Mouse (Mus musculus): ENCODE results near the gene Sdcbp2. TPM values are rescaled to one million over a fixed set of nuclear protein-coding genes. Genes with fewer than 3 reads are reported as not detected.
A peak's percentile ranks its signal among the peaks of the same experiment; 100 is the strongest.

Sdcbp2 gene
- polyA plus RNA-seq, 1 experiment from 2014 or later, result 0.98 TPM

DNA sequence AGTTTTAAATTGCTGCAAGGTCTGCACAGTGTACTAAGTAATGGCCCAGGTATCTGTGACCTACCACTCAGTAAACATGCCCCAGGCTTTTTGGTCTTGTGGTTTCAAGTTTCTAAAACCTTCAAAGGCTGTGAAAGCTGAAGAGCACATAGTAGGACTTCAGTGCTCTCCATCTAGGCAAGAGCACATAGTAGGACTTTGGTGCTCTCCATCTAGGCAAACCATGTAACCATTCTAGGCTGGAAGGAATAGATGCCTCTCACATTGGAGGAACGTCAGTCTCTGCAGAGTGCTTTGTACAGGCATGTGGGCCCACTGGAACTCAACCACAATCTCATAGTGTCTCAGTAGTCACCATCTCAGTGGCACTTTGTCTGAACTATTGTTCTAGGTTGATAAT is 8.4 kb upstream of the Sdcbp2 start:
- no peaks in the 10 kb centered on the region for H3K4me1 ChIP-seq (ENCODE audit: control insufficient read depth, insufficient read depth, low read length)
- H3K4me3 ChIP-seq (ENCODE audit: low read depth, low read length), result no peak overlapping the region
- peaks cover 30% of the 10 kb centered on the region for H3K36me3 ChIP-seq (ENCODE audit: control insufficient read depth, insufficient read depth, low read length)
- no peak overlapping the region for H3K4me2 ChIP-seq (ENCODE audit: low read length)
- no peak overlapping the region for H3K27ac ChIP-seq (ENCODE audit: low read length)
- H3K9ac ChIP-seq (ENCODE audit: low read depth, low read length), result no peak overlapping the region
- no peak for ATAC-seq
- WGBS, result 89% methylated on average over 1 of the region's 1 CpGs
- H3K27me3 ChIP-seq (ENCODE audit: control insufficient read depth, insufficient read depth, low read depth, low read length), result no peaks in the 10 kb centered on the region
- no peaks in the 10 kb centered on the region for H3K9me3 ChIP-seq (replicated peaks; ENCODE audit: control insufficient read depth, low read length, poor library complexity, severe bottlenecking)

DNA sequence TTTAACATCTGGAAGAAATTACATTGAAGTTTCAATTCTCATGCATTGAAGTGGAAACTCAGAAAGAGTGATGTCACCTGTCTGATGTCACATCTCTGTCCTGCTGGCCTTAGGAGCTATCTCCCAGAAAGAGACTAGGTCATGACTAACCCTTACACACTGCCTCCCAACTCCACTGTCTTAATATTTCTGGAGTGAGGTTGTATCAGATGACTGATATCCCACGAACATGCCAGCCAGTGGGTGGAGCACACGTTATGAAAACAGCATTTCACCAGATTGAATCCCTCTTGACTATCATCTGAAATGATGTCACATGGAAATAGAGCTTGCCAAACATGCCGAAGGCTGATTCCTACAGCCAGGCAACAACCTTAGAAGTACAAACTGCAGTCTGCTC is 7.4 kb upstream of the Sdcbp2 start:
- Histone ChIP-seq H3K27ac (ENCODE audit: low read length) (no peak overlapping the region), H3K4me2 (ENCODE audit: low read length) (no peak overlapping the region), H3K27me3 (ENCODE audit: control insufficient read depth, insufficient read depth, low read depth, low read length) (no peaks in the 10 kb centered on the region), H3K4me1 (ENCODE audit: control insufficient read depth, insufficient read depth, low read length) (no peaks in the 10 kb centered on the region), H3K9ac (ENCODE audit: low read depth, low read length) (no peak overlapping the region), H3K36me3 (ENCODE audit: control insufficient read depth, insufficient read depth, low read length) (peaks cover 21% of the 10 kb centered on the region), H3K9me3 (replicated peaks; ENCODE audit: control insufficient read depth, low read length, poor library complexity, severe bottlenecking) (no peaks in the 10 kb centered on the region), H3K4me3 (ENCODE audit: low read depth, low read length) (no peak overlapping the region)
- 83% methylated on average over 3 of the region's 3 CpGs for WGBS
- ATAC-seq, result no peak

DNA sequence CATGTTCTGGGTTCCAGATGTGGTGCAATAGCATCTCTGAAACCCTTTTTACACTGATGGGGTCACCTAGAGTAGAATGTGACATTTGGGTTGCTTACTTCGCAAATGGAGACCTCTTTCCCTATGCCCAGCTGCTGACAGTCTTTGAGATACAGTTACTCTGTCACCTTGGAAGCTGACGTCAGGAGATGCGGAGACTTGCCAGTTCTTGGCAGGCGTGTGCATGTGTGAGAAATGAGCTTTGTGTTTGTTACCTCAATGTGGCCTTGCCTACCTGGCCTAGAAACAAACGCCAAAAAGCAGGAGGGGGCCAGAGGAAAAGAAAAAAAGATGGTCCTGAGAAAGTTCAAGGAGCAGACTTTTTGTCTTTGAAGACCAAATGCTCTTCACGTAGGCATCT is 5.6 kb upstream of the Sdcbp2 start:
- no peak for ATAC-seq
- H3K4me2 ChIP-seq (ENCODE audit: low read length), result no peak overlapping the region
- no peaks in the 10 kb centered on the region for H3K9me3 ChIP-seq (replicated peaks; ENCODE audit: control insufficient read depth, low read length, poor library complexity, severe bottlenecking)
- no peak overlapping the region for H3K27ac ChIP-seq (ENCODE audit: low read length)
- H3K36me3 ChIP-seq (ENCODE audit: control insufficient read depth, insufficient read depth, low read length), result peaks cover 11% of the 10 kb centered on the region
- WGBS, result 85% methylated on average over 6 of the region's 6 CpGs
- H3K4me3 ChIP-seq (ENCODE audit: low read depth, low read length), result no peak overlapping the region
- H3K9ac ChIP-seq (ENCODE audit: low read depth, low read length), result no peak overlapping the region
- H3K4me1 ChIP-seq (ENCODE audit: control insufficient read depth, insufficient read depth, low read length), result no peaks in the 10 kb centered on the region
- H3K27me3 ChIP-seq (ENCODE audit: control insufficient read depth, insufficient read depth, low read depth, low read length), result no peaks in the 10 kb centered on the region

DNA sequence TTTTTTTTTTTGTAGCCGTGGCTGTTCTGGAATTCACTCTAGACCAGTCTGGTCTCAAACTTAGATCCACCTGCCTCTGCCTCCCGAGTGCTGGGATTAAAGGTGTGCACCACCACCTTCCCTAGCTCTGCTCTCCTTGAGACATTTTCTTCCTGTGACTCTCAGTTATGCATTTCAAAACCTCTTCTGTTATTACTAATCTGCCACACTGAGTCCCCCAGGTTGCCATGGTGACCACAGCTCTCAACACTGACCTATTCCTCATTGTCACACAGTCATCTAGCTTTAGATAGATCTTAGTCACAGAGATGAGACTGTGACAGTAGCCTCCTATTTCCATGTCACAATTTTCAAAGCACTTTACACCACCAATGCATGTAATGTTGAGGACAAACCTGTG is 3.0 kb upstream of the Sdcbp2 start:
- H3K9me3 ChIP-seq (replicated peaks; ENCODE audit: control insufficient read depth, low read length, poor library complexity, severe bottlenecking), result no peaks in the 10 kb centered on the region
- H3K4me3 ChIP-seq (ENCODE audit: low read depth, low read length), result no peak overlapping the region
- H3K27ac ChIP-seq (ENCODE audit: low read length), result no peak overlapping the region
- no peak for ATAC-seq
- no peak overlapping the region for H3K4me2 ChIP-seq (ENCODE audit: low read length)
- H3K36me3 ChIP-seq (ENCODE audit: control insufficient read depth, insufficient read depth, low read length), result peaks cover 4% of the 10 kb centered on the region; the same call in 1 of the 2 replicates
- no peaks in the 10 kb centered on the region for H3K4me1 ChIP-seq (ENCODE audit: control insufficient read depth, insufficient read depth, low read length)
- 76% methylated on average over 2 of the region's 2 CpGs for whole genome bisulfite sequencing
- H3K27me3 ChIP-seq (ENCODE audit: control insufficient read depth, insufficient read depth, low read depth, low read length), result no peaks in the 10 kb centered on the region
- H3K9ac ChIP-seq (ENCODE audit: low read depth, low read length), result no peak overlapping the region

DNA sequence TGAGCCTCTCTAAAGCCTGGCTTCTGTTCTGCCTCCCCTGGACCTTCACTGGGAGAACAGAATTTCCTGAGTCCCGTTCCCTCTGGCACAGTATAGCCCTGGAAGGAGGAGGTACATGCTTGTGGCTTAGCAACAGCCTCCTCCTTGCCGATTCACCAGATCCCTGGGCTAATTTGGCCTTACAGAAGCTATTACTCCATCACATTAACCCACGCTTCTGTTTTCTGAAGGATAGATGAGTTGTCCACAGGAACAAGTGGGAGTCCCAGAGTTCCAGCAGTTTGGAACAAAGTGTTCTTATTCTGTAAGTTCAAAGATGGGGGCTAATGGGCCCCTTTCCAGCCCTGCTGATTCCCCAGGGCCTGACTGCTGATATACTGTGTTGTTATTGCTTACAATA is 1.2 kb downstream of the Sdcbp2 start:
- no peaks in the 10 kb centered on the region for H3K36me3 ChIP-seq (ENCODE audit: control insufficient read depth, insufficient read depth, low read length)
- no peak overlapping the region for H3K4me2 ChIP-seq (ENCODE audit: low read length)
- H3K27me3 ChIP-seq (ENCODE audit: control insufficient read depth, insufficient read depth, low read depth, low read length), result no peaks in the 10 kb centered on the region
- no peaks in the 10 kb centered on the region for H3K9me3 ChIP-seq (replicated peaks; ENCODE audit: control insufficient read depth, low read length, poor library complexity, severe bottlenecking)
- ATAC-seq, result no peak
- no peak overlapping the region for H3K4me3 ChIP-seq (ENCODE audit: low read depth, low read length)
- no peak overlapping the region for H3K9ac ChIP-seq (ENCODE audit: low read depth, low read length)
- WGBS, result 73% methylated on average over 3 of the region's 3 CpGs
- no peak overlapping the region for H3K27ac ChIP-seq (ENCODE audit: low read length)
- H3K4me1 ChIP-seq (ENCODE audit: control insufficient read depth, insufficient read depth, low read length), result peaks cover 10% of the 10 kb centered on the region

DNA sequence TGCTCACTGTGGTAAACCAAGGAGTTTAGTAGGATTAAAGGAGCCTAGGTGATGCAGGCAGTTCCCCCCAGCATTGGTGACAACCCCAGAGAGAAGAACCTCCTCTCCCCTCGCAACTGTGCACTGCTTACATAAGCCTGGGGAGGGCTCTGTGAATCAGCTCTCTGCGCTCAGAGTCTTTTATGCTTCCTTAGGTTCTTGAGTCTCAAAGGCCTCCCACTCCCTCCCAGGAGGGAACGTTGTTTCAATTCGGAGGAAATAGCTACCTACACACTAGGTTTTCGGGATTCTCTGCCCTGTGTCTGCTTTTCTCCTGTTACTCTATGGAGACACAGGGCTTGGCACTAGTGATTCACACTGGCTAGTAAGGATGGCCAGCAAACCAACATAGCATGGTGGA is 2.2 kb downstream of the Sdcbp2 start:
- Histone ChIP-seq H3K4me3 (ENCODE audit: low read depth, low read length) (no peak overlapping the region), H3K9ac (ENCODE audit: low read depth, low read length) (no peak overlapping the region; the same call in 1 of the 2 replicates), H3K27ac (ENCODE audit: low read length) (no peak overlapping the region), H3K27me3 (ENCODE audit: control insufficient read depth, insufficient read depth, low read depth, low read length) (no peaks in the 10 kb centered on the region), H3K9me3 (replicated peaks; ENCODE audit: control insufficient read depth, low read length, poor library complexity, severe bottlenecking) (no peaks in the 10 kb centered on the region), H3K4me2 (ENCODE audit: low read length) (no peak overlapping the region), H3K4me1 (ENCODE audit: control insufficient read depth, insufficient read depth, low read length) (peaks cover 10% of the 10 kb centered on the region), H3K36me3 (ENCODE audit: control insufficient read depth, insufficient read depth, low read length) (no peaks in the 10 kb centered on the region)
- 51% methylated on average over 5 of the region's 5 CpGs for WGBS
- ATAC-seq, result no peak

DNA sequence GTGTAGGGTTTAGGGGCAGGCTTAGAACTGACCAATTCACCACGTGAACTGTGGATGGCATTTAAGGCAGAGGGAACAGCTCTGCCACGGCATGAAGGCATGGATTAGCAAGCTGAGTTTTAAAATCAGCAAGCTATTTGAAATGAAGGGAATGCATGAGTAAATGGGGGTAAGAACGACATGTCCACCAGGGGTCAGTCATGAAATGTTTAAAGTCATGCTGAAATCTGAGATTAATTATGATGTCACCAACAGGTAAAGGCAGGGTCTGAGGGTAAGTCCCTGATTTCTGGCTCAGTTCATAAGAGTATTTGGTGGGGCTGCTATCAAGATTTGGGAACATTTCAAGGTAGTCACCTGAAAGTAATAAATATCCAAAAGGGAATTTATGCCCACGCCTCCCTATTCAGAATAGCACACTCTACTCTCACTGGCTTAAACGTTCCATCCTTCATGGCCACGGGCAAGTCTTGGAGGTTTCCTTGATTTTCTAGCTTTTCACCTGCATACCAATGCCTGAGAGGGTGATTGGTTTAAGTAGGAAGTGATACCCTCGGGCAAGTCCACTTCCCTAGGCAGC is 2.8 kb downstream of the Sdcbp2 start:
- Histone ChIP-seq H3K9me3 (replicated peaks; ENCODE audit: control insufficient read depth, low read length, poor library complexity, severe bottlenecking) (no peaks in the 10 kb centered on the region), H3K27me3 (ENCODE audit: control insufficient read depth, insufficient read depth, low read depth, low read length) (no peaks in the 10 kb centered on the region), H3K4me1 (ENCODE audit: control insufficient read depth, insufficient read depth, low read length) (peaks cover 10% of the 10 kb centered on the region), H3K4me3 (ENCODE audit: low read depth, low read length) (peak overlapping the region; percentile 51), H3K9ac (ENCODE audit: low read depth, low read length) (peak overlapping the region; percentile 69), H3K36me3 (ENCODE audit: control insufficient read depth, insufficient read depth, low read length) (no peaks in the 10 kb centered on the region), H3K4me2 (ENCODE audit: low read length) (peak overlapping the region; percentile 87), H3K27ac (ENCODE audit: low read length) (peak overlapping the region; percentile 89)
- ATAC-seq, result peak; percentile 15
- 19% methylated on average over 7 of the region's 7 CpGs for WGBS

DNA sequence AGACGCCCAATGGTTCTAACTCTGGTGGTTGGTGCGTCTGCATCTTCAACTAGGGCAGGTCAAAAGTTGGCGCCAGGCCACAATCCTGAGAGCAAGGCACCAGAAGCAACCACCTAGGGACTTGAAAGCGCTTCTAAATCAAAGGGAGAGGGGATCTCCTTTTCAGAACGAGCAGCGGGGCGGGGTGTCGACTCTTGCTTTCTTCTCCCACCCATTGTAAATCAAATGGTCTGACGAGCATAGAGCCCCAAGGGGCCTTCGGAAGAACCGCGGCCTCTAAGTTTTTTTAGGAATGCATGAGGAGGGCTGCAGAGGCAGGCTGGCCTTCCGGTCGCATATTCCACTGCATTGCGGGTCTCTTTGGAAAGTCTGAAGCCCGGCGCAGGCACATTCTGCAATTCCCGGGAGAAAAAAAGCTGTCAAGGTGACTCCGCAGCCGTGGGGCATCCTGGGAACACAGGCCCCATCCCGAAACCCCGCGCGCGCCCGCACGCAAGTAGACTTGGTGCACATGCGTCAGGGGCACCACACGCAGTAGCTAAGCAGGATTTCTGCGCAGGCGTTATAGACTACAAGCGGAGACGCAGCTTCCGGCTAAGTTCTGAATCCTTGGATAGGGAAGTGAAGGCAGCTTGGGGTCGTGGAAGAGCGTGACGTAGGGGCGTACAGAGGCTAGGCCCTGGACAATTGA is 3.4 kb downstream of the Sdcbp2 start:
- Histone ChIP-seq H3K4me1 (ENCODE audit: control insufficient read depth, insufficient read depth, low read length) (peaks cover 10% of the 10 kb centered on the region), H3K4me2 (ENCODE audit: low read length) (peak overlapping the region; percentile 87), H3K9ac (ENCODE audit: low read depth, low read length) (peak overlapping the region; percentile 69), H3K27ac (ENCODE audit: low read length) (peak overlapping the region; percentile 89), H3K27me3 (ENCODE audit: control insufficient read depth, insufficient read depth, low read depth, low read length) (no peaks in the 10 kb centered on the region), H3K4me3 (ENCODE audit: low read depth, low read length) (peak overlapping the region; percentile 51), H3K36me3 (ENCODE audit: control insufficient read depth, insufficient read depth, low read length) (no peaks in the 10 kb centered on the region), H3K9me3 (replicated peaks; ENCODE audit: control insufficient read depth, low read length, poor library complexity, severe bottlenecking) (no peaks in the 10 kb centered on the region)
- WGBS, result under 1% methylated on average over 38 of the region's 38 CpGs
- peak; percentile 97 for ATAC-seq

DNA sequence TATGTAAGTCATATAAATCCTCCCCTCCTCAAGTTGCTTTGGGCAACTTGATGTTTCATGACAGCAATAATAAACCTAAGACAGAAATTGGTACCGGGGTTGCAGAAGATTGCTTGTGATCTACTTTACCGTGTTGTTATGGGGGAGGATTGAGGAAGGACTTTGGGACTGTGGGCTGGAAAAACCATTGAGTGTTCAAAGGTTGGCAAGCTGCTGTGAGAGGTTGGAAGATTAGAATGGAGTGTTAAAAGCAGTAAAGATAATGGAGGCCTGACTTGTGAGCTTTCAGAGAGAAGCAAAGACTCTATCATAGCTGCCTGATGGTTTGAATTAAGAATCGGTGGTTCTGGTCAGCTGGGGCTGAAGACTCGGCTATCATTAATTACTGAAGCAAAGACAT is 6.8 kb downstream of the Sdcbp2 start:
- H3K9ac ChIP-seq (ENCODE audit: low read depth, low read length), result no peak overlapping the region
- 78% methylated on average over 4 of the region's 4 CpGs for WGBS
- no peaks in the 10 kb centered on the region for H3K36me3 ChIP-seq (ENCODE audit: control insufficient read depth, insufficient read depth, low read length)
- peaks cover 10% of the 10 kb centered on the region for H3K4me1 ChIP-seq (ENCODE audit: control insufficient read depth, insufficient read depth, low read length)
- ATAC-seq, result no peak
- H3K4me2 ChIP-seq (ENCODE audit: low read length), result no peak overlapping the region
- H3K9me3 ChIP-seq (replicated peaks; ENCODE audit: control insufficient read depth, low read length, poor library complexity, severe bottlenecking), result no peaks in the 10 kb centered on the region
- H3K27ac ChIP-seq (ENCODE audit: low read length), result no peak overlapping the region
- no peaks in the 10 kb centered on the region for H3K27me3 ChIP-seq (ENCODE audit: control insufficient read depth, insufficient read depth, low read depth, low read length)
- no peak overlapping the region for H3K4me3 ChIP-seq (ENCODE audit: low read depth, low read length)
